Mouse (Mus musculus): ENCODE measurements around the gene Hey2.

Gene Hey2

GRCm38 (mm10) chr10:30842643-30843437 is at the start of gene Hey2:
Hey2 (minus strand) TSS chr10:30842801.
- DNase-seq (ENCODE audit: low read depth, low spot score), result peak; percentile 93

GRCm38 (mm10) chr10:30883085-30883760 is 40.6 kb upstream of the Hey2 start:
- no peak for DNase-seq (ENCODE audit: low read depth, low spot score)

DNA sequence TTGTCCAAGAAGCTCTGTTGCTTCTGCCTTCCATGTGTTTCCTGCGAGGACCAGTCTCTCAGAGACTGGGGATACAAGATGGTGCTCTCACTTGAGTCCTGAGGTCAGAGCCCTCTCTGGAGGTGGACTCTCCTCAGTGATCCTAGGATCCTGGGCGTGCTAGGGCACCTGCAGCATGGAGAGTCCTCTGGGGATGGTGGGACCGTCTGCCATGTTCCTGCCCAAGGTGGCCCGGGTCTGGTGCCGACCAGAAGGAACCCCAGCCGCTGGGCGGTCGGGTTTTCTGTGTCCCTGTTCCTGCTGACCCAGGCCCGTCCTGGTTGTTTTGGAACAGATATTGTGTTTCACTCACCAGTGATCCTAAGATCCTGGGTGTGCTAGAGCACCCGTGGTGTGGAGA is 38.5 kb upstream of the Hey2 start:
- no peak for DNase-seq (ENCODE audit: low read depth, low spot score)

- no peak for DNase-seq (ENCODE audit: low read depth, low spot score)
Measured at GRCm38 (mm10) chr10:30845101-30845825, 2.7 kb upstream of the Hey2 start.

DNA sequence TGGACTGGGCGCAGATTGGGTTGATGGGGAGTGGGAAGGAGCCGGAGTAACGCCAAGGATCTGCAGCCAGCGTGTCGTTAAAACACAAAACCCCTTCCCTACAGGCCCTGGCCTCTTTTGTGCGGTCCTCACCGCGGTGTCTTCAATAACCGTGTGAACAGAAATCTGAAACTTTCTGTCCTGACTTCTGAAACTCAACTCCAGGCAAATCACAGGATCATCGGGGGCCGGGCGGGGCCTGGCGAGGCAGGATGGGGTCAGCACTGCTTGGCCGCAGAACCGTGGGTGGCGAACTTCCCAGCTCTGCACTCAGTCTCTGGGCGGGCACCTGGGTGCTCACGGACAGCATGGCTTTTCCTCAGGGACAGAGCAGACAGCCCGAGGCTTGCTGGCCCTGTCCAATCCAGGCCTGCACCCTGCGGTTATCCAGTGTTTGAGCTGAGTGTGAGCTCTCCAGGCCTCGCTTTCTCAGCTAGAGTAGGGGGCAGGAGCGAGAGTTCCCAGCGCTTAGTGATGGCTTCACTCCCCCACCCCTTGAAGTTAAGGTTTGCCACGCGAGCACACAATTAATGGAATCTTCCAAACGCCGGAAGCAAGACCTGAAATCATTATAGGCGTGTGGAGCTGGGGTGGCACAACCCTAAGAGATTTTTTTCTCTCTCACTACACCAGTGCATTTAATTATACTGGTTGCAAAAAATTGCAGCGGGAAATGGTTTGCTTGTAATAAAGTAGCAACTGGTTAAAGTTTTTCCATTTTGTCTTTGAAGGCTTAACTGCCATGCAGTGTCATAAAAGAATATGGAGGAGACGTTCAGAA is 1.8 kb upstream of the Hey2 start:
- no peak for DNase-seq (ENCODE audit: low read depth, low spot score)

DNA sequence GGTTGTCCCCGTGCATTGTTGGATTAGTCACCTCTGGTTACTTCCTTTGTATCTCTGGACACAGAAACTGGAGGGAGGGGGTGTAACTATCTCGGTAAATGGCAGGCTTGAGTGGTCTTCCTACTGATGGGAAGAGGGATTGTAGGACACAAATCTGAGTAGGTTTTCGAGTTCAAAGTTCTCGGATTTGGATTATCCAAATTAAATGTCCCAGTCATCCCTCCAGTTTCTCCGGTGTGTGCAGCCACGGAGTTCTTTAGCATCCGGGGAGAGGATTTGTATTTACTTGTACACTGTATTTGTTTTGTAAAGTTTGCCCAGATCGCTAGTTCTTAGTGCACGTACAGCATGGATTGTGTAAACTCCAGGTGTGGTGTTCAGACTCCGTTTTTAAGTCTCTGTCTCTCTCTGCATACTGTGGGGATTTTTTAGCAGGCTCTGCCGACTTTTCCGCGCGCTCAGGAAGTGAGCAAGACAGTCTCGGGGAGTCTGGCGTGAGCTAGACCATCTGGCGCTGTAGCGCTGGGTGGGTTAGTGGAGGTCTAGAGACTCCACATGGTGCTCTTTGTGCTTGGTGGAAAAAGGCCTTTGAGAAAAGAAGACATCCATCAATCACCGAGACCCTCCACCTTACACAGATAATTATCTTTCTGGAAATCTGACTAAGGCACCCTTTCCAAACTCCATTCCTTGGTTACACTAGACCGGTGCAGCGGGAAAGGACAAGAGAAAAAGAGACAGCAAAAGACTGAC is 1.0 kb upstream of the Hey2 start:
- peak; percentile 16 for DNase-seq (ENCODE audit: low read depth, low spot score)

- DNase-seq (ENCODE audit: low read depth, low spot score), result no peak
Measured at GRCm38 (mm10) chr10:30842228-30842627, 373 bp downstream of the Hey2 start.

DNA sequence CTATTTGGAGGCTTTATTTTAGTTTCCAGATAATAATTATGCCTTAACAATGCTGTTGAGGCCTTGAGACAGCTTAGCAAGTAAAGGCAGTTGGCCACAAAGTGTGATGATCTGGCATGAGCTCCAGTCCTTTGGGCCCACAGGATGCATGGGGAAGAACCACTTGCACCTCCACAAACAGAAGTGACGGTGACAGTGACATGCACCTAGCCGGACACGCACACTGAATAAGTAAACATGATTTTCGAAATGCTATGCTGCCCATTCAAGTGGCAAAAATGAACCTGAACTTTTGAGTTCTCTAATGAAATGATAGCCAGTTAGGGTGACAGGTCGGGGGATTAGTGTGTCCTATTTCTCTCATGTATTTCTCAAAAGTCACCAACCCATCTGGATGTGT is 1.8 kb downstream of the Hey2 start:
- DNase-seq (ENCODE audit: low read depth, low spot score), result no peak

DNA sequence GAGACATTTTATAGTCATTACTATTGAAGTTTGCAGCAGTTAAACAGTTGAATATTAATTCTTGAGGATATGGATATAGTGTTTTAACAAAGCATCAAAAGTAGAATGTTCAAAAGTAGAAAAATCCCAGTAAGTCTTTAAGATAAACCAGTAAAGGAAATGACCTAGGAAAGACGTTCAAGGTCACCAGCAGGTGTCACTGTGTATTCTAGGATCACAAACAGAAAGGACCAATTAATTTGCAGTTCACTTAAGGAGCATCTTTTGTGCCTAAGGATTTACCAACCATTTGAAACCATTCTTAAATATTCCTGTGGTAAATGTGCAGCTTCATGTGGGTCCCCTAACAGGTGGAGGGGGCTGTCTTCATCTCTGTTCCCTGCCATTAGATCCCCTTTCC is 4.4 kb downstream of the Hey2 start:
- DNase-seq (ENCODE audit: low read depth, low spot score), result no peak

GRCm38 (mm10) chr10:30825049-30825448 is 17.6 kb downstream of the Hey2 start:
- peak; percentile 20 for DNase-seq (ENCODE audit: low read depth, low spot score)

GRCm38 (mm10) chr10:30810967-30811293 is 31.7 kb downstream of the Hey2 start:
- DNase-seq (ENCODE audit: low read depth, low spot score), result peak; percentile 87

GRCm38 (mm10) chr10:30810247-30810966 is 32.2 kb downstream of the Hey2 start:
- DNase-seq (ENCODE audit: low read depth, low spot score), result no peak

DNA sequence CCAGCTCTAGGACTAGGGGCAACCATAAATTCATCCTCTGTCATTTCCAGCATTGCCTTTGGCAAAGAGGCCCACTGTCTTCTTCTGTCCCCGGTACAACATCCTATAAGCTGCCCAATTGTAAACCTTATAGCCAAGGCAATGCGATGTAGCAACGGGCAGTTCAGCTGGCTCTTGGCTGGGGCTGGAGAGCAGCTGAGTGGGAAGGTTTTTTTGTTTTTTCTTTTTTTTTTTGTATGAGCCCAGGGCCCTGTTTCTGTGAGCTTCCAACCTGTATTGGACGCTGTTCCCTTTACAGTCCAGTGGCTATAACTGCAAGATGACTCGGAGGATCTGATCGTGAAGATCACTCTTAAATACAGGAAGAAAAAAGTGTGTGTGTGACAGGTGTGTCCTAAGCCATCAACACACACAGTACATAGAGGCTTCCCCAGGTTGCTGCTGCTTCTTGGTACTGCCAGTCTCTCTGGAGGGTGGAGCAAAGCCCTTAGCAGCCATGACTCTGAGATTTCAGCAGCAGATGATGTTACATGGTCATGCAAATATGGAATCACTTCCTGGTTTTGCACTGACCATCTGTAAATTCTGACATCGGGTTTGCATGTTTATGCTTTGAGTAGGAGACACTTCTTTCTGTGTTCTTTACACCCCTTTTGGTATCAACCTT is 38.9 kb downstream of the Hey2 start:
- peak; percentile 17 for DNase-seq (ENCODE audit: low read depth, low spot score)

- peak; percentile 86 for DNase-seq (ENCODE audit: low read depth, low spot score)
Measured at GRCm38 (mm10) chr10:30802681-30803586, 39.7 kb downstream of the Hey2 start, which contains the start of gene Ncoa7. Ncoa7 (minus strand) TSS chr10:30803326.

GRCm38 (mm10) chr10:30802033-30802432 is 40.6 kb downstream of the Hey2 start:
- DNase-seq (ENCODE audit: low read depth, low spot score), result peak; percentile 35

GRCm38 (mm10) chr10:30799713-30800450 is 42.7 kb downstream of the Hey2 start:
- DNase-seq (ENCODE audit: low read depth, low spot score), result no peak

DNA sequence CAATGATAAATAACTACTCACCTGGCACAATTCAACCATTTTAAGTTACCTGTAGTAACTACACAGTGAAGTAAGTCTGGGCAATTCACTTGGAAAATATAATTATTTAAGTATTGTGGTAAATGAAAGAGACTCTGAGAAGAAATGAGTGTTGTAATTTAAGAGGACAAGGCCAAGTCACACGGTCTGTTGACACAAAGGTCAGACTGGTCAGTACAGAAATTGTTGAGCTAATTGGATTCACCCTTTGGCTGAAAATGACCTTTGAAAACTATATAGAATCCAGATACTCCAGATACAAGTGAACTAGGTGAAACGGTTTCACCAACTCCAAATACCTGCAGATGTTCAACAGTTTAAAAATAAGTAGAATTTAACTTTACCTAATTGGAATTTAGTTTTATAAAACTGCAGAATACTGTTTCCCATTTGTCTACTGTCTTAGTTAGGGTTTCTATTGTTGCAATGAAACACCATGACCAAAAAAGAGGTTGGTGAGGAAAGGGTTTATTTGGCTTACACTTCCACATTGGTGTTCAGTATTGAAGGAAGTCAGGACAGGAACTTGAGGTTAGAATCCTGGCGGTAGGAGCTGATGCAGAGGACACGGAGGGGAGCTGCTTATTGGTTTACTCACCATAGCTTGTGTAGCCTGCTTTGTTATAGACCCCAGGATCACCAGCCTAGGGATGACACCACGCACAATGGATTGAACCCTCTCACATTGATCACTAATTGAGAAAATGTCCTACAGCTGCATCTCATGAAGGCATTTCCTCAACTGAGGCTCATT is 45.9 kb downstream of the Hey2 start:
- no peak for DNase-seq (ENCODE audit: low read depth, low spot score)

All from CD4-positive helper T cell, adult 2 months (primary cell).